Mouse (Mus musculus): ENCODE results near the gene Rnf224. TPM values are rescaled to one million over a fixed set of nuclear protein-coding genes. Genes with fewer than 3 reads are reported as not detected.

Gene Rnf224
- polyA plus RNA-seq (2015; fragmentation: Nextera tagmentation; extraction: Ambion mirVana): 0.55 and 0.69 TPM in 2 replicates

DNA sequence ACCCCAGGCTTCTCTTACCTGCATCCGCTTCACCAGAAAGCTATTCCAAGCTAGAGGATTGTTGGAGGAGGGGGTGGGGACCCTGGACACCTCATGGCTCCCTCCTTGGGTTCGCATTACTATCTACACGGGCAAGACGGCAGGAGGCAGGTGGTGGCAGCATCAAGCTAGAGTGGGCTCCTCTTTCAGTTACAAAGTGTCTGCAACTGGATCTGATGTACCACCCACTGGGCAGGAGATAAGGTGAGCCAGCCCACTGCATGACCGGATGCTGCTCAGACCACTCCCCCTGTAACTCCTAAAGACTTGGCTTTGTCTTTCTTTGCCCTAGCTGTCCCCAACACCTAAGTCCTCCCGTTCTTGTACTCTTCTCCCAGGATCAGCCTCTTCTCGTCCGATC is at the start of gene Rnf224:
Rnf224 (minus strand) TSS at position 174 of the 400 bp plus-strand sequence.
- no peak for ATAC-seq (ENCODE audit: low FRiP score, low TSS enrichment)
- Histone ChIP-seq H3K9ac (replicated peaks; ENCODE audit: low read length) (no peak within 1 kb of the TSS), H3K4me3 (ENCODE audit: low read length) (no peak within 1 kb of the TSS), H3K27me3 (ENCODE audit: insufficient read depth, low read length) (peaks cover 5% of the 10 kb centered on the region), H3K4me2 (replicated peaks; ENCODE audit: low read depth, low read length) (no peak within 1 kb of the TSS), H3K36me3 (ENCODE audit: insufficient read depth, low read length) (no peaks in the 10 kb centered on the region), H3K4me1 (ENCODE audit: insufficient read depth, low read length) (peaks cover 12% of the 10 kb centered on the region), H3K9me3 (ENCODE audit: low read length) (no peaks in the 10 kb centered on the region), H3K27ac (ENCODE audit: low read length) (no peak within 1 kb of the TSS)
- 34% methylated on average over 8 of the region's 8 CpGs for WGBS

DNA sequence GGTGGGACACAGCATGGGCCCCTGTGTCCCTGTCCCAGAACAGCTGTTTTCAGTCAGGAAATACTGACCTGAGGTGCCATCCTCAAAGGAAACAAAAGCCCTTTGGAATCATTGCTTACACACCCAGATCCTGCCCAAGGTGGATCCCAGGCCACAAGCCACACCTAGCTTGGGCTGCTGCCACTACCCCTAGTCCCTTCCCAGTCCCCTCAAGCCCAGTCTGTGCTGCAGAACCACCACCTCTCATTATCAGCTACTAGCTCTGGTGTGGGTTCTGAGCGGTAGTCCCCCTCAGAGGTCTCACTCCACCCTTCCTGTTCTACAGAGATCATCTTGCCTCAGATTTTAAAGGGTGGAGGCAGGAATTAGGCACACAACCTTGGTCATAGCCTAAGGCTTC is 49.7 kb upstream of the Rnf224 start:
- no peak overlapping the region for H3K4me3 ChIP-seq (ENCODE audit: low read length)
- H3K9ac ChIP-seq (replicated peaks; ENCODE audit: low read length): no peak overlapping the region
- no peaks in the 10 kb centered on the region for H3K9me3 ChIP-seq (ENCODE audit: low read length)
- peaks cover 40% of the 10 kb centered on the region for H3K36me3 ChIP-seq (ENCODE audit: insufficient read depth, low read length)
- peak overlapping the region; percentile 35; the same call in 1 of the 2 replicates for H3K27ac ChIP-seq (ENCODE audit: low read length)
- WGBS: 74% methylated on average over 1 of the region's 1 CpGs
- H3K27me3 ChIP-seq (ENCODE audit: insufficient read depth, low read length): peaks cover 35% of the 10 kb centered on the region
- no peak for ATAC-seq (ENCODE audit: low FRiP score, low TSS enrichment)
- no peak overlapping the region for H3K4me2 ChIP-seq (replicated peaks; ENCODE audit: low read depth, low read length)
- peaks cover 12% of the 10 kb centered on the region; the same call in 1 of the 2 replicates for H3K4me1 ChIP-seq (ENCODE audit: insufficient read depth, low read length)

DNA sequence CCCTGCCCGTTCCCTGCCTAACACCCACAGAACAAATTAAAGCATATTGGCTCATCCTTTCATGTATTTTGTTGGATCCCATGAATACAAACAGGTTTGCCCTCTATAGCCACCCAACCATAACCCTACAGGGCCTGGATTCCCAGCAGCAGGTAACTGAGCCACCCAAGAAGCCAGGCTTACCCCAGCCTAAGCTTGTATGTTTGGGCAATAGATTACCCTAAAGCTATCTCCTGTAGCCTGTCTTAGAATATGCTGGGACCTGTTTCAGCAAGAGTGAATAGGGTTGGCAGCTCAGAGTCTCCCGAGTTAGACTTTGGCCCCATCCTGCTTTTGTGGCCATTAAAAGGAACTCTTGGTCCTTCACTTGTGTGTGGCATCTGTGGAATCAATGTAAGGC is 49.0 kb upstream of the Rnf224 start:
- Histone ChIP-seq H3K36me3 (ENCODE audit: insufficient read depth, low read length) (peaks cover 46% of the 10 kb centered on the region), H3K9ac (replicated peaks; ENCODE audit: low read length) (no peak overlapping the region), H3K4me2 (replicated peaks; ENCODE audit: low read depth, low read length) (no peak overlapping the region), H3K9me3 (ENCODE audit: low read length) (no peaks in the 10 kb centered on the region), H3K4me3 (ENCODE audit: low read length) (no peak overlapping the region), H3K4me1 (ENCODE audit: insufficient read depth, low read length) (peaks cover 5% of the 10 kb centered on the region; the same call in 1 of the 2 replicates), H3K27ac (ENCODE audit: low read length) (no peak overlapping the region), H3K27me3 (ENCODE audit: insufficient read depth, low read length) (peaks cover 27% of the 10 kb centered on the region)
- no peak for ATAC-seq (ENCODE audit: low FRiP score, low TSS enrichment)
- 91% methylated on average over 2 of the region's 2 CpGs for WGBS

DNA sequence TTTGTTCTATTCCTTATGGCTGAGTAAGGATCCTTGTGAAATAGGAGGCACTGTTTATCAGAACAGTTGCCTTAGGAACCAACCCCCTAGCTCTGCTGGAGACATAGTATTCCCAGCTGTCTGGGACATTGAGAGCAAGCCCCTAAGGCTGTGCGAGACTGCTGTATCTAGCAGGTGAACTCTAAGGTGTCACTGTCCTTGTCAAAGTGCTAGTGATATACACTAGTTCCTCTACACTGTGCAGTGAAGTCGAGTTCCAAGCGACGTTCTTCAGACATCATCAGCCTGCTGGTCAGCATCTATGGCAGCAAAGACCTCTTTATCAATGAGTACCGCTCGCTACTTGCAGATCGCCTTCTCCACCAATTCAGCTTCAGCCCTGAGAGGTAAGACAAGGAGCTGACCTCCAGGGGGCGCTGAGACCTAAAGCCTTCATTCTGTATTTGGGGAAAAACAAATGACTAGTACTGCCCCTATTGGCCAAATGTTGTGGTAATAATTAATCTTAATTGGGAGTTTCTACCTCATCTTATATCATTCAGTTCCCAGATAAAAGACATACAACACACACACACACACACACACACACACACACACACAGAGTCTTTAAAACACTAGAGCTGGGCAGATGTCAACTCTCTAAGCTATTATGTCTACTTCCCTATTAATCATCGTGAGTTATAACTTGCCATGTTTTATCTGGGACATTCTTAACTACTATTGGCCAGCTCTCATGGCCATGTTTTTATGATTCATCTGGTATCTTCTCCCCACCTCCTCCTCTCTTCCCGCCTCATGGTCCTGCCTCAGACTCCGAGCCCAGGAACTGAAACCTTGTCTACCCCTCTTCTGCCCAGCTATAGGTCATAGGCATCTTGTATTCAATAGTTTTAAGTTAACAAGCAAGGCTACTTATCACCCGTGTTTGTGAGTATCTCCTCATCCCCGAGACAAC is 42.6 kb upstream of the Rnf224 start:
- H3K9ac ChIP-seq (replicated peaks; ENCODE audit: low read length): no peak overlapping the region
- peaks cover 89% of the 10 kb centered on the region for H3K36me3 ChIP-seq (ENCODE audit: insufficient read depth, low read length)
- 68% methylated on average over 13 of the region's 13 CpGs for WGBS
- peak; percentile 60; the same call in 1 of the 2 replicates for ATAC-seq (ENCODE audit: low FRiP score, low TSS enrichment)
- no peak overlapping the region for H3K4me2 ChIP-seq (replicated peaks; ENCODE audit: low read depth, low read length)
- H3K4me1 ChIP-seq (ENCODE audit: insufficient read depth, low read length): peaks cover 1% of the 10 kb centered on the region; the same call in 1 of the 2 replicates
- no peaks in the 10 kb centered on the region for H3K27me3 ChIP-seq (ENCODE audit: insufficient read depth, low read length)
- H3K9me3 ChIP-seq (ENCODE audit: low read length): no peaks in the 10 kb centered on the region
- H3K4me3 ChIP-seq (ENCODE audit: low read length): no peak overlapping the region
- H3K27ac ChIP-seq (ENCODE audit: low read length): no peak overlapping the region

DNA sequence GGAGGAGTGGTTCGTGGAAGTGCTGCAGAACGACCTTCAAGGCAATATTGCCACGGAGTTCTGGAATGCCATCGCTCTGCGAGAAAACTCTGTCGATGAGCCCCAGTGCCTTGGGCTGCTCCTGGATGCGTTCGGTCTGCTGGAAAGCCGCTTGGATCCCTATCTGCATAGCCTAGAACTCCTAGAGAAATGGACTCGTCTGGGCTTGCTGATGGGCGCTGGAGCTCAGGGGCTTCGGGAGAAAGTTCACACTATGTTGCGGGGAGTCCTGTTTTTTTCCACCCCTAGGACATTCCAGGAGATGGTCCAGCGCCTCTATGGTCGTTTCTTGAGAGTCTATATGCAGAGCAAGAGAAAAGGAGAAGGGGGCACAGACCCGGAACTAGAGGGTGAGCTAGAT is 36.4 kb upstream of the Rnf224 start:
- WGBS: 32% methylated on average over 16 of the region's 16 CpGs
- peak overlapping the region; percentile 92 for H3K9ac ChIP-seq (replicated peaks; ENCODE audit: low read length)
- peak overlapping the region; percentile 78 for H3K4me3 ChIP-seq (ENCODE audit: low read length)
- H3K27ac ChIP-seq (ENCODE audit: low read length): no peak overlapping the region; the same call in 1 of the 2 replicates
- ATAC-seq (ENCODE audit: low FRiP score, low TSS enrichment): no peak
- H3K4me1 ChIP-seq (ENCODE audit: insufficient read depth, low read length): peaks cover 23% of the 10 kb centered on the region
- H3K9me3 ChIP-seq (ENCODE audit: low read length): no peaks in the 10 kb centered on the region
- no peaks in the 10 kb centered on the region for H3K27me3 ChIP-seq (ENCODE audit: insufficient read depth, low read length)
- peaks cover 65% of the 10 kb centered on the region for H3K36me3 ChIP-seq (ENCODE audit: insufficient read depth, low read length)
- peak overlapping the region; percentile 97 for H3K4me2 ChIP-seq (replicated peaks; ENCODE audit: low read depth, low read length)

DNA sequence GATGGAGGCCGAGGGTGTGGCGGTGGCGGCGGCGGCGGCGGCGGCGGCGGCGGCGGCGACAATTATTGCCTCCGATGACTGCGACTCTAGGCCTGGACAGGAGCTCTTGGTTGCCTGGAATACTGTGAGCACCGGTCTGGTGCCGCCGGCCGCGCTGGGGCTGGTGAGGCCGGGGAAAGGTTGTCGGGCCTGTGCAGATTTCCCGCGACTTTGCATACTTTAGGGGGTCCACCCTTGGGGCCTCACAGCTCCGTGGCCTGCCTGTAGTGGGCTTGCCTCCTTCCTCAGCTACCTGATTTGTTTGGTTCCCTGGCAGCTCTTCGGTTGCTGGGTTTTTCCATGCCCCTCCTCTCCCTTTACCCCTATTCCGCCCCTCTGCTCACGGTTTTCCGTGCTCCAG is 35.9 kb upstream of the Rnf224 start:
- H3K36me3 ChIP-seq (ENCODE audit: insufficient read depth, low read length): peaks cover 60% of the 10 kb centered on the region
- under 1% methylated on average over 29 of the region's 29 CpGs for WGBS
- H3K27ac ChIP-seq (ENCODE audit: low read length): peak overlapping the region; percentile 64

DNA sequence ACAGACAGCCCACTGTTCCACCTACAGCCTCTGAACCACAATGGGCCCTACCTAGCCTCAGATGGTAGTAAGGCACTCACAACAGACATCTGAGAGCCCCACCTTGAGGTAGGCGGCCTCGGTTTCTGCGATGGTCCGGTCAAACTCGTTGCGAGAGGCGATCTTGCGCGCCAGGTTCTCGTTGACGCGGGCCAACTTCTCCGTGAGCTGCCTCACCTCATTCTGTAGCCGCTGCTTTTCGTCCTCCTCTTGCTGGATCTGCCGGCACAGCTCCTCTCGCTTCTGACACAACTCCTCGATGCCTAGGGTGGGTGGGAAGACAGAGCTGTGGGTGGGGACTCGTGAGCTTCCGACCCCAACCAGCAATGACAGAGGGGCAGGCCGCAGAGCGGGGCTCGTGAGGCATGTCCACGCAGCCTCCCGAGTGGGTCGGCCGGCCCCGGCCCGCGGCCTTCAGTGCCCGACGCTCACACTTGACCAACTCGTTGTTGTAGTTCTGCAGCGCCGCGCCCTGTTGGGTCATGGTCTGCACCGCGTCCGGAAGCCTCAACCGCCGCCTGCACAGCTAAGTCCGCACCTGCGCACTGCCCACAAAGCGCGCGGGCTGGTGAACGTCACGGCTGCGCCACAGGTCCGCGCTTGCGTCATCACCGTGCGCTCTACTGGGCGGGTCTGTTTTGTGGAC is 35.4 kb upstream of the Rnf224 start, which contains the start of the genes Ssna1 and Anapc2:
Ssna1 (minus strand) TSS at position 612 of the 685 bp plus-strand sequence.
Anapc2 (plus strand) TSS at position 652 of the 685 bp plus-strand sequence.
- H3K36me3 ChIP-seq (ENCODE audit: insufficient read depth, low read length): peaks cover 55% of the 10 kb centered on the region
- peaks cover 27% of the 10 kb centered on the region for H3K4me1 ChIP-seq (ENCODE audit: insufficient read depth, low read length)
- WGBS: under 1% methylated on average over 47 of the region's 55 CpGs
- H3K27ac ChIP-seq (ENCODE audit: low read length): peak within 1 kb of the TSS; percentile 84
- no peaks in the 10 kb centered on the region for H3K27me3 ChIP-seq (ENCODE audit: insufficient read depth, low read length)
- no peaks in the 10 kb centered on the region for H3K9me3 ChIP-seq (ENCODE audit: low read length)
- ATAC-seq (ENCODE audit: low FRiP score, low TSS enrichment): peak; percentile 96
- H3K4me2 ChIP-seq (replicated peaks; ENCODE audit: low read depth, low read length): peak within 1 kb of the TSS; percentile 97
- peak within 1 kb of the TSS; percentile 78 for H3K4me3 ChIP-seq (ENCODE audit: low read length)
- peak within 1 kb of the TSS; percentile 92 for H3K9ac ChIP-seq (replicated peaks; ENCODE audit: low read length)

More for the DNA sequence above, 35.9 kb upstream of the Rnf224 start:
- peak; percentile 79 for ATAC-seq (ENCODE audit: low FRiP score, low TSS enrichment)
- Histone ChIP-seq H3K27me3 (ENCODE audit: insufficient read depth, low read length) (no peaks in the 10 kb centered on the region), H3K9ac (replicated peaks; ENCODE audit: low read length) (peak overlapping the region; percentile 92), H3K4me2 (replicated peaks; ENCODE audit: low read depth, low read length) (peak overlapping the region; percentile 97), H3K4me1 (ENCODE audit: insufficient read depth, low read length) (peaks cover 23% of the 10 kb centered on the region), H3K4me3 (ENCODE audit: low read length) (peak overlapping the region; percentile 78), H3K9me3 (ENCODE audit: low read length) (no peaks in the 10 kb centered on the region)

DNA sequence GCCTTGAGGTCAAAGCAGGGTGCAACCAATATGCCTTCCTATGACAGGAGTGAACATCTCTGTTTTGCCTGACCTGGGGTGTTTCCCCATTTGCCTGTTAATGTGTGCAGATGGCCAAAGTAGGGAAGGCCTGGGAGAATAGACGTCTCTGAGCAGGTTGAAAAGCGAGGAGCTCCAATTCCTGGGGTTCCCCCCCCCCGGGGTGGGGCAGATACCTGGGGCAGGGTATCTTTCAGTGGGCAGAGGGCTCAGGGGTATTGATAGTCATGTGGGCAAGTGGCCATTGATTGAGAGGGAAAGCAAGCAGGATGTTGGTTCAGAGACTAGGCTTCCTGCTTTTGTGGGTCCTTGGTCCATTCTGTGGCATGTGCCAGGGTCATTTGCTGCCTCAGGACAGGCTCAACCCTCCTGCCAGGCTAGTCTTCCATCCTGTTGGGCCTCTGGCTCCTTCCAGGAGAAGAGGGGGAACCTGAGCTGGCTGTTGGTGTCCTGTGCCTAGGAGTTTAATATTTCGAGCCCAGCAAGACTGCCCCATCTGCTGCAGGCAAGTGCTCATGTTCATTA is 31.2 kb upstream of the Rnf224 start:
- Histone ChIP-seq H3K9me3 (ENCODE audit: low read length) (no peaks in the 10 kb centered on the region), H3K27me3 (ENCODE audit: insufficient read depth, low read length) (no peaks in the 10 kb centered on the region), H3K9ac (replicated peaks; ENCODE audit: low read length) (no peak overlapping the region), H3K4me3 (ENCODE audit: low read length) (no peak overlapping the region), H3K4me2 (replicated peaks; ENCODE audit: low read depth, low read length) (no peak overlapping the region), H3K36me3 (ENCODE audit: insufficient read depth, low read length) (peaks cover 22% of the 10 kb centered on the region), H3K4me1 (ENCODE audit: insufficient read depth, low read length) (peaks cover 42% of the 10 kb centered on the region), H3K27ac (ENCODE audit: low read length) (no peak overlapping the region)
- 69% methylated on average over 4 of the region's 4 CpGs for WGBS
- ATAC-seq (ENCODE audit: low FRiP score, low TSS enrichment): no peak

DNA sequence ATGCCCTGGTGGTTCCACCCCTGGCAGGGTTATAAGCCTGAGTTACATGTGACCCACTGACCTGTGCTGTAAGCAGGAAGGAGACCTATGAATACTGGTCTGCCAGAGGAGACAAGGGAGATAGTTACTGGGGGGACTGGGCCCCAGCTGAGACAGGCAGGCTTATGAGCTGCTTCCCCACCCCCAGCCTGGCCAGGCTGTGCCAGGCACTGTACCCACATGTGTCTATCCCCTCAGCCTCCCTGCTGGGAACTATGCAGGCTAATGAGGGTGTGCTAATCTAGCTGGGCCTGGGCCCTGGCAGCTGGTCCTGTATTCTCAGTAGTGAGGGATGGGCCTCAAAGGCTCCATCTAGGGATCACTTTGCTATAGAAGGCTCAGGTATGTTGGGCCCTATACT is 30.7 kb upstream of the Rnf224 start:
- no peak for ATAC-seq (ENCODE audit: low FRiP score, low TSS enrichment)
- no peak overlapping the region for H3K9ac ChIP-seq (replicated peaks; ENCODE audit: low read length)
- no peaks in the 10 kb centered on the region for H3K27me3 ChIP-seq (ENCODE audit: insufficient read depth, low read length)
- H3K36me3 ChIP-seq (ENCODE audit: insufficient read depth, low read length): peaks cover 22% of the 10 kb centered on the region
- H3K4me1 ChIP-seq (ENCODE audit: insufficient read depth, low read length): peaks cover 42% of the 10 kb centered on the region
- H3K9me3 ChIP-seq (ENCODE audit: low read length): no peaks in the 10 kb centered on the region
- H3K4me2 ChIP-seq (replicated peaks; ENCODE audit: low read depth, low read length): no peak overlapping the region
- no peak overlapping the region for H3K4me3 ChIP-seq (ENCODE audit: low read length)
- H3K27ac ChIP-seq (ENCODE audit: low read length): no peak overlapping the region

Measured in kidney, embryonic 16.5 days (tissue).